Mouse (Mus musculus): Measurements from ENCODE around the gene Actg2. TPM values are rescaled to one million over a fixed set of nuclear protein-coding genes. Genes with fewer than 3 reads are reported as not detected.

Actg2 gene
- polyA plus RNA-seq, 1 experiment, result 80.1 TPM

DNA sequence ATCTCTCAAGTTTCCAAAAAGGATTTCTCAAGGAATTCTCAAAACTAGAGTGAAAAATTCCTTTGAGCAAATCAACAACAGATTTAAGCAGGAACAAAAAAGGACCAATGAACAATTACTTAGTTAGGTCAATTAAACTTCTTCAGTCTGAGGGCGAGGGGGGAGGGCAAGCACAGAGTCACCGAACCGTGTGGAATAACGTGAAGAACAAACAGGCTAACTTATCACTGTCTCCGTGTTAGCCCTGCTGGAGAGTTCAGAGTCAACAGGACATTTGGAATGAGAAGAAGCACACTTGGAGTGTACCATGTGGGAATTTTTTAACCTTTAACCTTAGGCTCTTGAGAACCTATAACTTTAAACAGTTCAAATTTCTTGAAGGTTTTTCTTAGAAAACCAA, 12.3 kb upstream of the Actg2 start:
- TF ChIP-seq MAX (IDR thresholded peaks at IDR 0.05; ENCODE audit: low read depth) (no peak), REST (IDR thresholded peaks at IDR 0.05; ENCODE audit: insufficient read depth, insufficient read length) (no peak), E2F4 (IDR thresholded peaks at IDR 0.05; ENCODE audit: insufficient read depth) (no peak), POLR2A (IDR thresholded peaks at IDR 0.05; ENCODE audit: insufficient read length, low read depth) (no peak), SRF (IDR thresholded peaks at IDR 0.05; ENCODE audit: control insufficient read depth, insufficient read length, low read depth) (no peak), TCF12 (IDR thresholded peaks at IDR 0.05; ENCODE audit: insufficient read depth, poor library complexity, severe bottlenecking) (no peak), MYOD1 (IDR thresholded peaks at IDR 0.05; ENCODE audit: control insufficient read depth in 1 of 3, insufficient read length in 2 of 3, low read depth in 2 of 3) (no peak), TCF3 (IDR thresholded peaks at IDR 0.05; ENCODE audit: insufficient read length, low read depth) (no peak), POLR2AphosphoS2 (IDR thresholded peaks at IDR 0.05; ENCODE audit: insufficient read length, low read depth) (no peak), CEBPB (IDR thresholded peaks at IDR 0.05; ENCODE audit: insufficient read depth, poor library complexity, severe bottlenecking) (no peak), MYOG (IDR thresholded peaks at IDR 0.05; ENCODE audit: control insufficient read depth in 1 of 3, insufficient read depth in 1 of 3, insufficient read length in 2 of 3, low read depth in 2 of 3) (no peak), USF1 (IDR thresholded peaks at IDR 0.05; ENCODE audit: low read depth) (no peak)
- peaks cover 30% of the 10 kb centered on the region for H3K36me3 ChIP-seq (ENCODE audit: control insufficient read depth, insufficient read depth)
- no peak overlapping the region for H3ac ChIP-seq (ENCODE audit: control insufficient read depth, insufficient read length)
- no peak overlapping the region for H3K4me3 ChIP-seq
- H3K4me2 ChIP-seq (ENCODE audit: low read depth), result no peak overlapping the region
- no peaks in the 10 kb centered on the region for H3K27me3 ChIP-seq (ENCODE audit: control insufficient read depth, insufficient read depth, insufficient read length)
- no peaks in the 10 kb centered on the region for H3K79me2 ChIP-seq (ENCODE audit: control insufficient read depth, insufficient read depth)

DNA sequence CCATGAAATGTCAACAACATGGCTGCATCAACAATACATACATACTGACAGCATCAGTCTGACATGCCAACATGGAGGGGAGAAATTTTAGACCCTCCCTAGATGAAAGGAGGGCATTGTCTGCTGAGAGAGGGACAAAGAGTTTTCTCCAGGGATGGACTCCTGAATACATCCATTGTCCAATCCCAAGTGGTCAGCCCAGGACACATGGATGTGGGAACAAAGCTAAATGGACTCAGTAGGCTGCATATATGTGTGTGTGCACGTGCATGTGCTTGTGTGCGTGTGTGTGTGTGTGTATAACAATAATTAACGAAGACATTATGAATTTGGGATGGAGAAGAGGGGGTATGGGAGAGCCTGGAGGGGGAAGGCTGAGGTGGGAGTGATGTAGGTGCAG, 9.7 kb upstream of the Actg2 start:
- H3K27me3 ChIP-seq (ENCODE audit: control insufficient read depth, insufficient read depth, insufficient read length), result no peaks in the 10 kb centered on the region
- H3K4me3 ChIP-seq, result no peak overlapping the region
- no peak overlapping the region for H3K4me2 ChIP-seq (ENCODE audit: low read depth)
- no peak for TF ChIP-seq TCF12 (IDR thresholded peaks at IDR 0.05; ENCODE audit: insufficient read depth, poor library complexity, severe bottlenecking)
- no peak for TF ChIP-seq E2F4 (IDR thresholded peaks at IDR 0.05; ENCODE audit: insufficient read depth)
- no peak for TF ChIP-seq POLR2A (IDR thresholded peaks at IDR 0.05; ENCODE audit: insufficient read length, low read depth)
- TF ChIP-seq TCF3 (IDR thresholded peaks at IDR 0.05; ENCODE audit: insufficient read length, low read depth), result no peak
- TF ChIP-seq SRF (IDR thresholded peaks at IDR 0.05; ENCODE audit: control insufficient read depth, insufficient read length, low read depth), result no peak
- no peak for TF ChIP-seq CEBPB (IDR thresholded peaks at IDR 0.05; ENCODE audit: insufficient read depth, poor library complexity, severe bottlenecking)
- TF ChIP-seq USF1 (IDR thresholded peaks at IDR 0.05; ENCODE audit: low read depth), result no peak
- TF ChIP-seq MYOG (IDR thresholded peaks at IDR 0.05; ENCODE audit: control insufficient read depth in 1 of 3, insufficient read depth in 1 of 3, insufficient read length in 2 of 3, low read depth in 2 of 3), result no peak
- TF ChIP-seq REST (IDR thresholded peaks at IDR 0.05; ENCODE audit: insufficient read depth, insufficient read length), result no peak
- TF ChIP-seq MAX (IDR thresholded peaks at IDR 0.05; ENCODE audit: low read depth), result no peak
- TF ChIP-seq MYOD1 (IDR thresholded peaks at IDR 0.05; ENCODE audit: control insufficient read depth in 1 of 3, insufficient read length in 2 of 3, low read depth in 2 of 3), result no peak
- no peak for TF ChIP-seq POLR2AphosphoS2 (IDR thresholded peaks at IDR 0.05; ENCODE audit: insufficient read length, low read depth)
- H3K79me2 ChIP-seq (ENCODE audit: control insufficient read depth, insufficient read depth), result no peaks in the 10 kb centered on the region
- no peak overlapping the region for H3ac ChIP-seq (ENCODE audit: control insufficient read depth, insufficient read length)
- peaks cover 21% of the 10 kb centered on the region for H3K36me3 ChIP-seq (ENCODE audit: control insufficient read depth, insufficient read depth)

DNA sequence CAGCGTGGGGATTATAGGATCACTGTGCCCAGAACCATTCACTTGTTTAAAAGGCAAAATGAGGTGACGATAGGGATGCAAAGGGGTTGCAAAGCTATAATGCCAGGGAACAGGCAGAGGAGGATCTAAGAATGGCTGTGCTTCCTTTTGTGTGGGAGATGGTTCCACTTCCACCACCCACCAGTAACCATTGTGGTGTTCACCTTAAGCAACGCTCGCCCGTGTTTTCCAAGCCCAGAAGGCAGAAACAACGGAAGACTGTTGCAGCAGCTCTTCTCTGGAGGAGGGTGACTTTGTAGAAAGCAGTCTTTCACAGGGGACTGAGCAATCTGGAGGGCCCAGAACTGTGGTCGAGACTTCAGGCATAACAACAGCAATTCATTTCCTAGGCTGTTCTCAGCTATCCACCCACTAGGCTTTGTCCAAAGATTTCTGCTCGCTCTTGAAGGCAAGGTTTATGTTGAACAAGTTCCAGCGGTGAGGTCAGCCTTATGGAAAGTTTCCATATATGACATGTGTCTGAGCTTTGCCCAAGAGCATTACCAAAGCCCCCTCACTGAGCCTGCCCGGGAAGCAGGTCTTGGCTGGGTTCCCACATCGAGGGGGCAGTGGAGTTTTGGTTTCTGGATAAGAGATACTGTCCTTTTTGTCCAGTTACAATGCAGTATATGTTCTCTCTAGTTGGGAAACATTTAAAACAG, 5.8 kb upstream of the Actg2 start:
- no peak overlapping the region for H3K4me2 ChIP-seq (ENCODE audit: low read depth)

DNA sequence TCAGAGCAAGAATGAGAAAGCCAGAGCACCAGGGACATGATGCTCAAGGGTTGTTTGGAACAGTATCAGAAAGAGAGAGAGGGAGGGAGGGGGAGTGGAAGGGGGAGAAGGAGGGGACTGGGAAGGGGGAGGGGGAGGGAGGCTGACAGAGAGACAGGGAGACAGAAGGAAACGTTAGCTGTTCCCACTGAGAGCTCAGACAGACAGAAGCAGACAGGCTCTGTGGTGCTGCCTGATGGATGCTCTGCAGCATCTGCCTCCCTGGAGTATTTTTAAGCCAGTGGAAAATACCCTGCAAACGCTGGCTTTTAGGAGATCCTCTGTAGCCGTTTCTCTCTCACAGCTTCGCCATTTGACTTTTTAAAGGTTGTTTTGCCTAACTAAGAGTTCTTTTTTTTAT, 4.0 kb upstream of the Actg2 start:
- H3ac ChIP-seq (ENCODE audit: control insufficient read depth, insufficient read length), result no peak overlapping the region
- no peaks in the 10 kb centered on the region for H3K27me3 ChIP-seq (ENCODE audit: control insufficient read depth, insufficient read depth, insufficient read length)
- H3K4me2 ChIP-seq (ENCODE audit: low read depth), result no peak overlapping the region
- H3K36me3 ChIP-seq (ENCODE audit: control insufficient read depth, insufficient read depth), result peaks cover 9% of the 10 kb centered on the region
- H3K79me2 ChIP-seq (ENCODE audit: control insufficient read depth, insufficient read depth), result peaks cover 2% of the 10 kb centered on the region
- H3K4me3 ChIP-seq, result no peak overlapping the region
- TF ChIP-seq TCF3 (IDR thresholded peaks at IDR 0.05; ENCODE audit: insufficient read length, low read depth) (no peak), CEBPB (IDR thresholded peaks at IDR 0.05; ENCODE audit: insufficient read depth, poor library complexity, severe bottlenecking) (no peak), REST (IDR thresholded peaks at IDR 0.05; ENCODE audit: insufficient read depth, insufficient read length) (no peak), TCF12 (IDR thresholded peaks at IDR 0.05; ENCODE audit: insufficient read depth, poor library complexity, severe bottlenecking) (no peak), MYOD1 (IDR thresholded peaks at IDR 0.05; ENCODE audit: control insufficient read depth in 1 of 3, insufficient read length in 2 of 3, low read depth in 2 of 3) (no peak), POLR2AphosphoS2 (IDR thresholded peaks at IDR 0.05; ENCODE audit: insufficient read length, low read depth) (no peak), MAX (IDR thresholded peaks at IDR 0.05; ENCODE audit: low read depth) (no peak)

More for the DNA sequence above, 5.8 kb upstream of the Actg2 start:
- H3ac ChIP-seq (ENCODE audit: control insufficient read depth, insufficient read length), result no peak overlapping the region
- H3K27me3 ChIP-seq (ENCODE audit: control insufficient read depth, insufficient read depth, insufficient read length), result no peaks in the 10 kb centered on the region
- no peaks in the 10 kb centered on the region for H3K79me2 ChIP-seq (ENCODE audit: control insufficient read depth, insufficient read depth)
- peaks cover 21% of the 10 kb centered on the region for H3K36me3 ChIP-seq (ENCODE audit: control insufficient read depth, insufficient read depth)
- H3K4me3 ChIP-seq, result no peak overlapping the region
- TF ChIP-seq POLR2A (IDR thresholded peaks at IDR 0.05; ENCODE audit: insufficient read length, low read depth), result no peak
- no peak for TF ChIP-seq USF1 (IDR thresholded peaks at IDR 0.05; ENCODE audit: low read depth)

DNA sequence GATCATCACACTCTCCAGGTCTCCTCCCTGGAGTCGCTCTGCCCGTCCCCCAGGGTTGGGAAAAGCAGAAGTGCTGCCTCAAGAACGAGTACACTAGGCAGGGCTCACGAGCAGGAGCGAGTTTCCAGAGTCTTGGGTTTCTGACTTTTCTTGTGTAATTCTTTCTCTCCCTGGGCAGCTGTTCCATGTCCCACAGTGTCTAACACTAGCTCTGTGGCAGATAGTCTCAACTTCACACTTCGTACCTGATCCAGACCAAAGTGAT, 662 bp upstream of the Actg2 start:
- no peaks in the 10 kb centered on the region for H3K36me3 ChIP-seq (ENCODE audit: control insufficient read depth, insufficient read depth)
- no peak overlapping the region for H3K4me3 ChIP-seq
- TF ChIP-seq USF1 (IDR thresholded peaks at IDR 0.05; ENCODE audit: low read depth) (no peak), POLR2A (IDR thresholded peaks at IDR 0.05; ENCODE audit: insufficient read length, low read depth) (no peak), TCF12 (IDR thresholded peaks at IDR 0.05; ENCODE audit: insufficient read depth, poor library complexity, severe bottlenecking) (no peak), REST (IDR thresholded peaks at IDR 0.05; ENCODE audit: insufficient read depth, insufficient read length) (no peak), CEBPB (IDR thresholded peaks at IDR 0.05; ENCODE audit: insufficient read depth, poor library complexity, severe bottlenecking) (no peak), TCF3 (IDR thresholded peaks at IDR 0.05; ENCODE audit: insufficient read length, low read depth) (no peak), MYOG (IDR thresholded peaks at IDR 0.05; ENCODE audit: control insufficient read depth in 1 of 3, insufficient read depth in 1 of 3, insufficient read length in 2 of 3, low read depth in 2 of 3) (no peak), MAX (IDR thresholded peaks at IDR 0.05; ENCODE audit: low read depth) (no peak), SRF (IDR thresholded peaks at IDR 0.05; ENCODE audit: control insufficient read depth, insufficient read length, low read depth) (no peak), E2F4 (IDR thresholded peaks at IDR 0.05; ENCODE audit: insufficient read depth) (no peak), MYOD1 (IDR thresholded peaks at IDR 0.05; ENCODE audit: control insufficient read depth in 1 of 3, insufficient read length in 2 of 3, low read depth in 2 of 3) (no peak), POLR2AphosphoS2 (IDR thresholded peaks at IDR 0.05; ENCODE audit: insufficient read length, low read depth) (no peak)
- H3ac ChIP-seq (ENCODE audit: control insufficient read depth, insufficient read length), result no peak overlapping the region
- no peak overlapping the region for H3K4me2 ChIP-seq (ENCODE audit: low read depth)
- H3K27me3 ChIP-seq (ENCODE audit: control insufficient read depth, insufficient read depth, insufficient read length), result no peaks in the 10 kb centered on the region
- peaks cover 11% of the 10 kb centered on the region for H3K79me2 ChIP-seq (ENCODE audit: control insufficient read depth, insufficient read depth)
